Mouse (Mus musculus) limb, embryonic 14.5 days (tissue): ENCODE measurements around the gene Mthfd1l. TPM values are rescaled to one million over a fixed set of nuclear protein-coding genes. Genes with fewer than 3 reads are reported as not detected.

Source experiments
- ATAC-seq: fragments of 200-750 bp; cut with Nextera tagmentation; 2 replicates; pipeline ENCODE4 v1.8.0; 2017; ENCODE audit warnings: low read depth, moderate number of reproducible peaks, moderate TSS enrichment; ENCODE audit not compliant: low FRiP score
- DNase-seq: peaks from one replicate; pipeline ENCODE4 v3.0.0-alpha.2; 2015; ENCODE audit warnings: low spot score
- H3K27ac ChIP-seq: fragments of 300-500 bp; sonication (generic); replicated peaks from 2 replicates; pipeline ENCODE4 v1.5.1; 2014; ENCODE audit warnings: low read depth, mild to moderate bottlenecking, low read length, moderate library complexity, mixed read lengths
- H3K27me3 ChIP-seq: fragments of 300-500 bp; sonication (generic); 2 replicates; pipeline ENCODE4 v1.6.1; 2014; ENCODE audit warnings: low read length, mixed read lengths; ENCODE audit not compliant: control insufficient read depth, insufficient read depth
- H3K36me3 ChIP-seq: fragments of 300-500 bp; sonication (generic); 2 replicates; pipeline ENCODE4 v1.6.1; 2014; ENCODE audit warnings: mild to moderate bottlenecking, low read length, moderate library complexity, mixed read lengths; ENCODE audit not compliant: control insufficient read depth, insufficient read depth
- H3K4me1 ChIP-seq: fragments of 300-500 bp; sonication (generic); 2 replicates; pipeline ENCODE4 v1.6.1; 2014; ENCODE audit warnings: antibody characterized with exemption, low read length, mixed read lengths; ENCODE audit not compliant: control insufficient read depth, insufficient read depth
- H3K4me2 ChIP-seq: fragments of 300-500 bp; sonication (generic); replicated peaks from 2 replicates; pipeline ENCODE4 v1.6.1; 2014; ENCODE audit warnings: low read depth, mild to moderate bottlenecking, low read length, moderate library complexity; ENCODE audit not compliant: severe bottlenecking
- H3K4me3 ChIP-seq: fragments of 300-500 bp; sonication (generic); replicated peaks from 2 replicates; pipeline ENCODE4 v1.5.1; 2014; ENCODE audit warnings: low read length
- H3K9ac ChIP-seq: fragments of 300-500 bp; sonication (generic); 2 replicates; pipeline ENCODE4 v1.6.1; 2014; ENCODE audit warnings: mild to moderate bottlenecking, low read depth, low read length, moderate library complexity; ENCODE audit not compliant: severe bottlenecking
- H3K9me3 ChIP-seq: fragments of 300-500 bp; sonication (generic); 2 replicates; pipeline ENCODE4 v1.6.1; 2016; ENCODE audit warnings: low read length; ENCODE audit not compliant: control insufficient read depth
- POLR2A ChIP-seq: fragments of 200-500 bp; IDR thresholded peaks from 2 replicates; pipeline ENCODE4 v1.8.0; 2012; ENCODE audit warnings: inconsistent platforms, mild to moderate bottlenecking, moderate library complexity, borderline replicate concordance; ENCODE audit not compliant: insufficient read depth, insufficient read length; ENCODE audit errors: extremely low read depth
- WGBS: fragments of 180-500 bp; shearing (Covaris S2); extraction: QIAGEN DNeasy Blood & Tissue Kit; methylation state at CpG from one replicate; pipeline ENCODE4 v1.1.7; 2014; 5-methylcytosine and 5-hydroxymethylcytosine counted together
- polyA plus RNA-seq, 2 experiments: library from polyadenylated mRNA; depleted of rRNA in 1 of 2; stranded (reverse) in 1 of 2; unstranded in 1 of 2; fragments of >200 nt; fragmentation: Nextera tagmentation in 1 of 2; extraction: Ambion mirVana in 1 of 2; gene quantifications; 2 replicates each; pipeline versions ENCODE4 v1.2.1 to v1.2.3; 2012 to 2014

The Mthfd1l gene
- polyA plus RNA-seq, 2 experiments: 10.2 to 10.4 TPM

DNA sequence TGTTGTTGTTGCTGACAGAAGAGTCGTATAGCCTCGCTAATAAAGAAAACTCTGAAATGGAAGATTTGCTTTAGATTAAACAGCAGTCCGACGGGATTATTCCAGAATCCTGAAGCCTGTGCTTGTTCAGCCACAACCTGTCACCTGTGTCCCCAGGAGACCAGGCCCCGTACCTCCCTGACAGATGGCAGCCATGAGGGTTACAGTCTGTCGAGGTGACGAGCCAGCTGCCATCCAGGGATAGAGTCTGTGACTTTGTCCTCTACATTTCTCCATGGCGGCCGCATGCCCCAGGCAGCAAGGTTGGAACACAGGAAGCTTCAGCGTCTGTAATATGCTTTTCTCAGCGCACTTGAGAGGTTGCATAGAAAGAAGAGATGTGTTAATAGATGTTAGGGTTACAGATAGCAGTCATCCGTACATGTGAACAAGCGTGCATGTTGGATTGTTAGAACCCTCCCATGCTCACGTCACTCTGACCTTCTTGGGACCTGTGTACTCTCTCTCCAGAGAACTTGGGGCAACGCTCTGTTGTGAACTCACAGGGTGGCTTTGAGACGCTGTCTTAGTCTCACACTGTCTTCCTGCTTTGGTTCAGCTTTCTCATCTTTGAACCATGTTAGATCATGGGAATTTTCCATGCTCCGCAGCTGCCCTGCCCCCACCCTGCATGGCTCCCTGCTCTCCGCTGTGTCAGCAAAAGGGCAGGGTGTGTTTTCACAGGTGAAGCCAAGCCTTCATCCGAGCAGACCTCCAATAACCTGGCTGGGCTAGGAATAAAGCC, 80.6 kb downstream of the Mthfd1l start:
- H3K9ac ChIP-seq: no peak overlapping the region
- no peak for ATAC-seq
- H3K36me3 ChIP-seq: 0 out of 2 replicates have a peak, but pooled peaks cover 2% of the 10 kb centered on the region
- H3K9me3 ChIP-seq: no peaks in the 10 kb centered on the region
- TF ChIP-seq POLR2A: no peak
- no peak overlapping the region for H3K27ac ChIP-seq
- WGBS: 70% methylated on average over 19 of the region's 19 CpGs
- 0 out of 2 replicates have a peak, but pooled peaks cover 2% of the 10 kb centered on the region for H3K4me1 ChIP-seq
- no peaks in the 10 kb centered on the region for H3K27me3 ChIP-seq
- no peak overlapping the region for H3K4me3 ChIP-seq
- H3K4me2 ChIP-seq: no peak overlapping the region
- no peak for DNase-seq

DNA sequence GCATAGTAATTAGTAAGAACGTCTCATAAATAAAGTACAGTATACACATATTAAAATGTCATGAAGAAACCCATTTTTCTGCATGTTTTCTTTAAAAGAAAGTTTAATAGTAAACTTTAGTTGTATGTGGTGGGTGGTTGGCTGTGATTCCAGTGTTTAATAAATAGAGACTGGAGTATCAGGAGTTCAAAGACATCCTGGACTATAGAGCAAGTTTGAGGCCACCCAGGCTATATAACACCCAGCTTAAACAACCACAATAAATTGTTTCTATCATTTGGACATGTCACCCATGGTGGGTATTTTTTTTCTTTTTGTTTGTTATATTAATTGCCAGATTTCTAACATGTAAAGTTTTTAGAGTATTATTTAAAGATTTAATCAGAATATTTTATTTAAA, 81.7 kb downstream of the Mthfd1l start:
- DNase-seq (no peak), ATAC-seq (no peak)
- Histone ChIP-seq H3K36me3 (0 out of 2 replicates have a peak, but pooled peaks cover 2% of the 10 kb centered on the region), H3K4me1 (0 out of 2 replicates have a peak, but pooled peaks cover 2% of the 10 kb centered on the region), H3K4me3 (no peak overlapping the region), H3K9ac (no peak overlapping the region), H3K27ac (no peak overlapping the region), H3K9me3 (no peaks in the 10 kb centered on the region), H3K27me3 (no peaks in the 10 kb centered on the region), H3K4me2 (no peak overlapping the region)
- 32% methylated on average over 1 of the region's 1 CpGs for WGBS
- no peak for TF ChIP-seq POLR2A

DNA sequence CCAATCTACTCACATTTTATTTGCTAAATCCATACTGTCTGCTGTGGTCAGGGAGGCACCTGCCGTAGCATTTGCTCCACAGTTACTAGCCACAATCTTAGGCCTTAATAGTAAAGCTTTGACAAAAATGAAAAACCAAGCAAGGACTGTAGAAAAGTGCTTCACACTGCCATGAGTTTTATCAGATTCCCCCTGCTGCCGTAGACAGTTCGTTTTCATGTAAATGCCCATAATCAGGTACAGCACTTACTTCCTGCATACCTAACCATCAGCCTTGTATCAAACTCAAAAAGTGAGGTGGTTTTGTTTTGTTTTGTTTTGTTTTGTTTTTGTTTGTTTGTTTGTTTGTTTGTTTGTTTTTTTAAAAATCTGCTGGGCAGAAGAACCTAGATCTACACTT, 84.5 kb downstream of the Mthfd1l start:
- H3K4me2 ChIP-seq: no peak overlapping the region
- 81% methylated on average over 3 of the region's 3 CpGs for WGBS
- H3K9ac ChIP-seq: no peak overlapping the region
- no peaks in the 10 kb centered on the region for H3K36me3 ChIP-seq
- no peaks in the 10 kb centered on the region for H3K9me3 ChIP-seq
- TF ChIP-seq POLR2A: no peak
- DNase-seq (no peak), ATAC-seq (no peak)
- H3K27me3 ChIP-seq: no peaks in the 10 kb centered on the region
- H3K27ac ChIP-seq: no peak overlapping the region
- 0 out of 2 replicates have a peak, but pooled peaks cover 1% of the 10 kb centered on the region for H3K4me1 ChIP-seq
- H3K4me3 ChIP-seq: no peak overlapping the region

DNA sequence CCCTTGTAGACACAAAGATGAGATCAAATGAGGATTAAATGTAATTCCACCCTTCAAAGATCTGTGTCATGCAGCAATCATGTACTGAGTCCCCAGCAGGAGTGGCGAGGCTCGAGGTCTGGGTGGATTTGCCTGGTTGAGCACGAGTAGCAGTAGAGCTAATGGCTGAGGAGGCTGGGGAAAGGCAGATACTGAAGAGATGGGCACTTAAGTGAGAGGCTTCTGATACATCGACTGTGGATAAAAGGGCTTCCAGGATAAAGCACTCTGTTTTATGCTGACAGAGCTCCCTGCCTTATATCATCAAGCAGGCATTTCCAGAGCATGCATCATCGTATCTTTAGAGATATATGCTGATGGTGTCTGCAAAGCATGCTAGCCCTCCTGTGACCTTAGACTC, 84.9 kb downstream of the Mthfd1l start:
- DNase-seq (no peak), ATAC-seq (no peak)
- Histone ChIP-seq H3K4me3 (no peak overlapping the region), H3K27ac (no peak overlapping the region), H3K4me2 (no peak overlapping the region), H3K27me3 (no peaks in the 10 kb centered on the region), H3K36me3 (no peaks in the 10 kb centered on the region), H3K9me3 (no peaks in the 10 kb centered on the region), H3K4me1 (no peaks in the 10 kb centered on the region), H3K9ac (no peak overlapping the region)
- no peak for TF ChIP-seq POLR2A
- WGBS: 89% methylated on average over 5 of the region's 5 CpGs

DNA sequence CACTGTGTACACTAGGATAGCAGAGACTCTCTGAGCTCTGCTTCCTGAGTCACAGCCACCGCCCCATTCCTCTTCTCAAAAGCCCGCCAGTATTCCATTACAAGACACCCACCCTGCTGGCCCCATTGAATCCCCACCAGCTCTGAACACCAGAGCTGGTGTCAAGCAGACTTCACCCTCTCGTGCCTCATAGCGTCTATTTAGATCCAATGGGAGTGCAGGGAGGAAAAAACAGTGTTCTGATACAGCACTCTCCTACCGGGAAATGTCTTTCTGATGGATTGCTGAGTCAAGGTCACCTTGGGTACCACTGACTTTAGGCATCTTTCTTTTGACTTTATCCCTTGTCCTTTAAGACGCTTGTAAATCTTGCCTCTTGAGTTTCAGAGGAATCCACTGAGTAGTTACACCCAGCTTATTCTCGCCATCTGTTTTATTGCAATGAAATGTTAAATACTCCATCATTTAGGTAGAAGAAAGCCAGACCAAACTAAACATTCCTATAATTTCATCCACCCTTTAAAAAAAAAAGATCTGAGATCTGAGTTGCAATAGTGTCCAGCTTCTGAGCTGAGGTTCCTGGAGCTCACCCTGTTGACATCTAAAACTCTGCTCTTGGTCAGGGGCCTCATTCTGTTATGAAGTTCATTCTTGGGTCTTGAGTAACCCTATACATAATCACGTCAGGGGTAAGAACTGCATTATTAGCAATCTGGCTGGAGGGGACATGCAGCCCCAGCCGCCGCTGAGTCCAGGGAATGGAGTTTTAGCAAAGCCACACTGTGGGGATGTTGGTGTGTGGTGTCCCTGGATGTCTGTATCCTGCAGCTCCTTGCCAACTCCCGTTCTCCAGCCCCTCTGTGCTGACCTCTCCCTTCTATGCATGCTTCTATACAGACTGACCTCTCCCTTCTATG, 88.4 kb downstream of the Mthfd1l start:
- Histone ChIP-seq H3K9me3 (no peaks in the 10 kb centered on the region), H3K27ac (no peak overlapping the region), H3K27me3 (no peaks in the 10 kb centered on the region), H3K36me3 (no peaks in the 10 kb centered on the region), H3K4me2 (no peak overlapping the region), H3K4me1 (no peaks in the 10 kb centered on the region), H3K4me3 (no peak overlapping the region), H3K9ac (no peak overlapping the region)
- ATAC-seq (no peak), DNase-seq (no peak)
- WGBS: 80% methylated on average over 11 of the region's 11 CpGs
- TF ChIP-seq POLR2A: no peak
